In genomic region chr12:76889404-76890184, GRCm38 (mm10) we compare ENCODE assay signal across 13 mouse cellular contexts.
DNase-seq lines count a peak whose midpoint lies in the region; ATAC-seq and TF ChIP-seq lines count a peak whose summit lies in the region.
"Had no signal": no experiment of that assay in that cellular context is flagged by ENCODE, and none has a peak within 500 bp of the region (broad histone marks: within the 10 kb centered on the region; RNA-seq: fewer than 3 reads in every experiment).

No protein-coding gene starts in this region.

- WGBS in lung, postnatal 0 days, result 86% methylated on average over 11 of the region's 11 CpGs
- 84% methylated on average over 11 of the region's 11 CpGs for WGBS in stomach, postnatal 0 days

- no peaks in the 10 kb centered on the region for H3K27me3 ChIP-seq in lung, postnatal 0 days (replicated peaks; ENCODE audit: insufficient read depth, low read length)
- H3K27me3 ChIP-seq in MEL (ENCODE audit: control insufficient read depth in 1 of 2, insufficient read depth in 2 of 2, low read length in 2 of 2), result no peaks in the 10 kb centered on the region
- no peaks in the 10 kb centered on the region for H3K27me3 ChIP-seq in stomach, postnatal 0 days (ENCODE audit: control insufficient read depth, insufficient read depth, low read length)

- H3K4me3 ChIP-seq in lung, postnatal 0 days (ENCODE audit: low read depth, low read length), result no peak overlapping the region
- H3K4me3 ChIP-seq in MEL (ENCODE audit: control insufficient read depth in 1 of 2, insufficient read depth in 1 of 2, low read depth in 2 of 2, low read length in 2 of 2), result no peak overlapping the region
- no peak overlapping the region for H3K4me3 ChIP-seq in stomach, postnatal 0 days (ENCODE audit: low read depth, low read length)

- 0 out of 2 replicates have a peak, but pooled peaks cover 3% of the 10 kb centered on the region for H3K36me3 ChIP-seq in lung, postnatal 0 days (ENCODE audit: insufficient read depth, low read length)
- peaks cover 0 to 3% of the 10 kb centered on the region in 2 experiments; a peak in 3 of 4 replicates for H3K36me3 ChIP-seq in MEL (ENCODE audit: control insufficient read depth in 1 of 2, insufficient read depth in 2 of 2, low read length in 2 of 2)
- H3K36me3 ChIP-seq in stomach, postnatal 0 days (ENCODE audit: control insufficient read depth, insufficient read depth, low read length), result peaks cover 5% of the 10 kb centered on the region; the same call in 1 of the 2 replicates

- DNase-seq in lung, postnatal 0 days (ENCODE audit: low spot score), result peak; percentile 32
- DNase-seq in lung, postnatal 10 days, result no peak
- DNase-seq in MEL (ENCODE audit: low read depth, low spot score), result peak; percentile 32
- peak; percentile 41 for DNase-seq in liver
- peak; percentile 38 for DNase-seq in stomach, postnatal 0 days (ENCODE audit: low spot score)
- DNase-seq in retina, postnatal 1 day, result no peak
- no peak for DNase-seq in heart, adult 11 months
- DNase-seq: adrenal gland, postnatal 10 days; cerebellum, postnatal 14 days; lung, embryonic 14.5 days; right cerebral cortex, postnatal 14 days had no signal

- no peaks in the 10 kb centered on the region for H3K9me3 ChIP-seq in lung, postnatal 0 days (ENCODE audit: low read length)
- H3K9me3 ChIP-seq in MEL (replicated peaks; ENCODE audit: insufficient read depth, low read length), result no peaks in the 10 kb centered on the region
- H3K9me3 ChIP-seq in stomach, postnatal 0 days (ENCODE audit: control insufficient read depth, low read length), result no peaks in the 10 kb centered on the region

- H3K4me2 ChIP-seq in lung, postnatal 0 days (replicated peaks; ENCODE audit: low read depth, low read length), result no peak overlapping the region
- no peak overlapping the region for H3K4me2 ChIP-seq in stomach, postnatal 0 days (replicated peaks; ENCODE audit: low read depth)
- H3K4me2 ChIP-seq: lung, embryonic 14.5 days had no signal

- no peaks in the 10 kb centered on the region for H3K79me2 ChIP-seq in MEL (ENCODE audit: control insufficient read depth, insufficient read depth, low read length, poor library complexity)

- H3K9ac ChIP-seq in lung, postnatal 0 days (replicated peaks; ENCODE audit: low read depth), result no peak overlapping the region
- no peak overlapping the region for H3K9ac ChIP-seq in MEL (ENCODE audit: control insufficient read depth, low read depth, low read length, poor library complexity, severe bottlenecking)
- no peak overlapping the region for H3K9ac ChIP-seq in stomach, postnatal 0 days (ENCODE audit: low read length)
- H3K9ac ChIP-seq: lung, embryonic 14.5 days had no signal

- TF ChIP-seq CTCF in lung, postnatal 0 days (IDR thresholded peaks at IDR 0.05), result peak; percentile 18; the same call in 1 of the 2 replicates
- peak in 2 of 3 experiments; percentile 22 to 42; a peak in 4 of 6 replicates for TF ChIP-seq CTCF in MEL (IDR thresholded peaks at IDR 0.05 in 2 of 3, conservative IDR thresholded peaks at IDR 0.05 in 1 of 3; ENCODE audit: control insufficient read depth in 1 of 3, insufficient read depth in 1 of 3, low read depth in 2 of 3, low read length in 3 of 3, poor library complexity in 1 of 3, severe bottlenecking in 1 of 3)
- TF ChIP-seq CTCF in stomach, postnatal 0 days (IDR thresholded peaks at IDR 0.05; ENCODE audit: low read depth), result peak; percentile 44

- no peak for TF ChIP-seq POLR2A in MEL (IDR thresholded peaks at IDR 0.05; ENCODE audit: control insufficient read depth in 1 of 2, insufficient read depth in 1 of 2, low read depth in 1 of 2, low read length in 2 of 2, poor library complexity in 1 of 2)

- TF ChIP-seq RAD21 in MEL (IDR thresholded peaks at IDR 0.05; ENCODE audit: low read depth, low read length), result no peak

- no peak overlapping the region for H3K27ac ChIP-seq in lung, postnatal 0 days (ENCODE audit: low read length)
- H3K27ac ChIP-seq in MEL (ENCODE audit: control insufficient read depth, low read depth, low read length), result no peak overlapping the region
- H3K27ac ChIP-seq in stomach, postnatal 0 days (replicated peaks), result no peak overlapping the region
- H3K27ac ChIP-seq: kidney, postnatal 0 days had no signal

- no peak for ATAC-seq in lung, postnatal 0 days
- peak; percentile 55; the same call in 1 of the 2 replicates for ATAC-seq in stomach, postnatal 0 days (ENCODE audit: low FRiP score, low TSS enrichment)
- ATAC-seq: CD4-positive, CD25-positive, alpha-beta regulatory T cell, adult 4 months had no signal

- H3K4me1 ChIP-seq in lung, postnatal 0 days (ENCODE audit: insufficient read depth, low read depth, low read length), result no peaks in the 10 kb centered on the region
- peaks cover 0 to 8% of the 10 kb centered on the region in 2 experiments; a peak in 1 of 4 replicates for H3K4me1 ChIP-seq in MEL (ENCODE audit: control insufficient read depth in 1 of 2, insufficient read depth in 2 of 2, low read length in 2 of 2)
- H3K4me1 ChIP-seq in stomach, postnatal 0 days (replicated peaks; ENCODE audit: control insufficient read depth, insufficient read depth), result no peaks in the 10 kb centered on the region

- no peak for TF ChIP-seq EP300 in lung, postnatal 0 days (IDR thresholded peaks at IDR 0.05)
- TF ChIP-seq EP300 in MEL (IDR thresholded peaks at IDR 0.05; ENCODE audit: low read depth in 1 of 2, low read length in 2 of 2), result no peak
- no peak for TF ChIP-seq EP300 in stomach, postnatal 0 days (optimal IDR thresholded peaks at IDR 0.05)

TF ChIP-seq in MEL, 35 proteins besides CTCF, POLR2A, EP300 and RAD21:
- TF ChIP-seq JUND (IDR thresholded peaks at IDR 0.05; ENCODE audit: low read depth, low read length), result no peak
- TF ChIP-seq E2F4 (IDR thresholded peaks at IDR 0.05; ENCODE audit: borderline replicate concordance, low read depth, low read length), result no peak
- no peak for TF ChIP-seq RCOR1 (IDR thresholded peaks at IDR 0.05; ENCODE audit: low read depth, low read length)
- no peak for TF ChIP-seq CHD2 (IDR thresholded peaks at IDR 0.05; ENCODE audit: low read length)
- no peak for TF ChIP-seq NRF1 (IDR thresholded peaks at IDR 0.05; ENCODE audit: insufficient read depth, low read depth, low read length, poor library complexity, severe bottlenecking)
- no peak for TF ChIP-seq UBTF (IDR thresholded peaks at IDR 0.05; ENCODE audit: borderline replicate concordance, insufficient read depth, low read depth, low read length)
- TF ChIP-seq MAX (IDR thresholded peaks at IDR 0.05; ENCODE audit: low read length), result no peak
- no peak for TF ChIP-seq TBP (IDR thresholded peaks at IDR 0.05; ENCODE audit: low read depth, low read length)
- TF ChIP-seq SMC3 (IDR thresholded peaks at IDR 0.05; ENCODE audit: low read depth, low read length), result no peak
- no peak for TF ChIP-seq BHLHE40 (IDR thresholded peaks at IDR 0.05; ENCODE audit: borderline replicate concordance, low read depth, low read length)
- no peak for TF ChIP-seq MAFK (IDR thresholded peaks at IDR 0.05; ENCODE audit: borderline replicate concordance, low read depth, low read length)
- no peak for TF ChIP-seq ZKSCAN1 (IDR thresholded peaks at IDR 0.05; ENCODE audit: low read depth, low read length)
- TF ChIP-seq POLR2AphosphoS2 (IDR thresholded peaks at IDR 0.05; ENCODE audit: low read length), result no peak
- TF ChIP-seq ETS1 (IDR thresholded peaks at IDR 0.05; ENCODE audit: low read depth, low read length), result no peak
- no peak for TF ChIP-seq GATA1 (IDR thresholded peaks at IDR 0.05; ENCODE audit: low read depth, low read length)
- no peak for TF ChIP-seq MYC (IDR thresholded peaks at IDR 0.05; ENCODE audit: low read depth, low read length)
- TF ChIP-seq CHD1 (IDR thresholded peaks at IDR 0.05; ENCODE audit: low read depth, low read length), result no peak
- no peak for TF ChIP-seq POLR2AphosphoS5 (IDR thresholded peaks at IDR 0.05; ENCODE audit: borderline replicate concordance, low read depth, low read length)
- TF ChIP-seq HCFC1 (IDR thresholded peaks at IDR 0.05; ENCODE audit: low read depth, low read length), result no peak
- no peak for TF ChIP-seq ZMIZ1 (IDR thresholded peaks at IDR 0.05; ENCODE audit: low read depth, low read length)

Comparison
In these comparisons a context has a peak if more than half of its experiments do, and no peak if none do; other contexts are left out.
1. DNase-seq: peak in lung, postnatal 0 days (single experiment), MEL (single experiment), liver (single experiment) and stomach, postnatal 0 days (single experiment); none in lung, postnatal 10 days (single experiment), retina, postnatal 1 day (single experiment) and heart, adult 11 months (single experiment).
2. Peak in every context shown above with its lines, with median percentiles within 50 percentile points of each other: CTCF ChIP-seq.